Mouse (Mus musculus) hindbrain, postnatal 0 days (tissue): ENCODE results near the gene Nav3. TPM values are rescaled to one million over a fixed set of nuclear protein-coding genes. Genes with fewer than 3 reads are reported as not detected.
A peak's percentile ranks its signal among the peaks of the same experiment; 100 is the strongest.

Source experiments
- ATAC-seq: fragments of 200-750 bp; cut with Nextera tagmentation; 2 replicates; pipeline ENCODE4 v1.8.0; 2017; ENCODE audit warnings: mild to moderate bottlenecking, moderate TSS enrichment, moderate library complexity
- DNase-seq: peaks from one replicate; pipeline ENCODE4 v3.0.0-alpha.2; 2015; ENCODE audit warnings: low spot score
- H3K27ac ChIP-seq: fragments of 300-500 bp; sonication (generic); 2 replicates; pipeline ENCODE4 v1.5.1; 2014; ENCODE audit warnings: mild to moderate bottlenecking
- H3K27me3 ChIP-seq: fragments of 300-500 bp; sonication (generic); 2 replicates; pipeline ENCODE4 v1.6.1; 2014; ENCODE audit warnings: low read length, mixed read lengths; ENCODE audit not compliant: insufficient read depth
- H3K36me3 ChIP-seq: fragments of 300-500 bp; sonication (generic); 2 replicates; pipeline ENCODE4 v1.6.1; 2014; ENCODE audit warnings: low read length, mixed read lengths; ENCODE audit not compliant: insufficient read depth
- H3K4me1 ChIP-seq: fragments of 300-500 bp; sonication (generic); 2 replicates; pipeline ENCODE4 v1.6.1; 2014; ENCODE audit warnings: antibody characterized with exemption, low read length, mixed read lengths; ENCODE audit not compliant: insufficient read depth
- H3K4me2 ChIP-seq: fragments of 300-500 bp; sonication (generic); 2 replicates; pipeline ENCODE4 v1.6.1; 2014; ENCODE audit warnings: low read depth, mild to moderate bottlenecking, low read length, moderate library complexity, mixed read lengths
- H3K4me3 ChIP-seq: fragments of 300-500 bp; sonication (generic); 2 replicates; pipeline ENCODE4 v1.5.1; 2014; ENCODE audit warnings: low read length
- H3K9ac ChIP-seq: fragments of 300-500 bp; sonication (generic); replicated peaks from 2 replicates; pipeline ENCODE4 v1.6.1; 2014; ENCODE audit warnings: mild to moderate bottlenecking, low read length, moderate library complexity, mixed read lengths
- H3K9me3 ChIP-seq: fragments of 300-500 bp; sonication (generic); 2 replicates; pipeline ENCODE4 v1.6.1; 2016; ENCODE audit warnings: low read length, mixed read lengths
- CTCF ChIP-seq: IDR thresholded peaks from 2 replicates; pipeline ENCODE4 v1.5.1; 2016; ENCODE audit warnings: antibody characterized with exemption, control low read depth, low read depth
- WGBS: fragments of 180-500 bp; shearing (Covaris S2); extraction: QIAGEN DNeasy Blood & Tissue Kit; methylation state at CpG from one replicate; pipeline ENCODE4 v1.1.7; 2014; 5-methylcytosine and 5-hydroxymethylcytosine counted together
- polyA plus RNA-seq: library from polyadenylated mRNA; unstranded; fragments of >200 nt; fragmentation: Nextera tagmentation; extraction: Ambion mirVana; gene quantifications from 2 replicates; pipeline ENCODE4 v1.2.1, GENCODE M21; 2015
- total RNA-seq: library from RNA; depleted of rRNA; stranded (reverse); fragments of >200 nt; gene quantifications from 2 replicates; pipeline ENCODE4 v1.2.3, GENCODE M21; 2014

Nav3 gene
- total and polyA plus RNA-seq, 2 experiments from 2014 or later, result 18.2 to 98.1 TPM

DNA sequence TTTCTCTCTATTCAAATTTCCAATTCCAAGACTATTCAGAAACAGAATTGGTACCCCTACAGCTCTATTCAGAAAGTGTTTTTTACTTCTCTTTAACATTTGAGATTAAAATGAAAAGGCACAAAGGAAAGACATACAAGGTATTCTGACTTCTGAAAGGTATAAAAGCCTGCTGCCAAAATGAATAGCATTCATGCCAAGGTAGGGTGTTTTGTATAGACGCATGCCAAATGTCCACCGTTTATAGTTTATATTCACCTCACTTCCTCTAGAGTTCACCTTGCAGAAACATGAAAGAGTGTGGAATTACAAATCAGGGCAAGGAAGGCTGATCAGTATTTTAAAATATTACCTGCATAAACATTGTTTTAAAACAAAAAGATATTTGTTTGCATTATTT is 737.2 kb downstream of the Nav3 start:
- Histone ChIP-seq H3K4me1 (no peaks in the 10 kb centered on the region), H3K27ac (no peak overlapping the region), H3K27me3 (no peaks in the 10 kb centered on the region), H3K36me3 (0 out of 2 replicates have a peak, but pooled peaks cover 3% of the 10 kb centered on the region), H3K4me2 (no peak overlapping the region), H3K9me3 (no peaks in the 10 kb centered on the region), H3K9ac (no peak overlapping the region), H3K4me3 (no peak overlapping the region)
- TF ChIP-seq CTCF, result no peak
- WGBS, result 73% methylated on average over 2 of the region's 2 CpGs
- ATAC-seq (no peak), DNase-seq (no peak)

- no peak for DNase-seq
- H3K4me3 ChIP-seq, result no peak overlapping the region
- no peak for TF ChIP-seq CTCF
- H3K4me2 ChIP-seq, result no peak overlapping the region
- H3K9ac ChIP-seq, result no peak overlapping the region
- H3K27me3 ChIP-seq, result no peaks in the 10 kb centered on the region
- WGBS, result 62% methylated on average over 5 of the region's 5 CpGs
- no peak overlapping the region for H3K27ac ChIP-seq
- H3K4me1 ChIP-seq, result no peaks in the 10 kb centered on the region
- H3K9me3 ChIP-seq, result no peaks in the 10 kb centered on the region
- 0 out of 2 replicates have a peak, but pooled peaks cover 3% of the 10 kb centered on the region for H3K36me3 ChIP-seq
- ATAC-seq, result no peak
These were observed 737.6 kb downstream of the Nav3 start for GRCm38 (mm10) chr10:109718390-109718789.

- peak; percentile 87 for TF ChIP-seq CTCF
- WGBS, result 34% methylated on average over 5 of the region's 5 CpGs
- Histone ChIP-seq H3K9me3 (no peaks in the 10 kb centered on the region), H3K4me2 (no peak overlapping the region), H3K4me1 (no peaks in the 10 kb centered on the region), H3K27ac (no peak overlapping the region), H3K36me3 (0 out of 2 replicates have a peak, but pooled peaks cover 3% of the 10 kb centered on the region), H3K27me3 (no peaks in the 10 kb centered on the region), H3K4me3 (no peak overlapping the region), H3K9ac (no peak overlapping the region)
- ATAC-seq, result no peak
- DNase-seq, result peak; percentile 80
These were observed 743.0 kb downstream of the Nav3 start for GRCm38 (mm10) chr10:109713001-109713400.

- Histone ChIP-seq H3K4me1 (no peaks in the 10 kb centered on the region), H3K27me3 (no peaks in the 10 kb centered on the region), H3K4me2 (no peak overlapping the region), H3K36me3 (no peaks in the 10 kb centered on the region), H3K9ac (no peak overlapping the region), H3K9me3 (no peaks in the 10 kb centered on the region), H3K4me3 (no peak overlapping the region), H3K27ac (no peak overlapping the region)
- WGBS, result 35% methylated on average over 3 of the region's 3 CpGs
- DNase-seq, result peak; percentile 34
- TF ChIP-seq CTCF, result no peak
- ATAC-seq, result peak; percentile 21; the same call in 1 of the 2 replicates
These were observed 756.2 kb downstream of the Nav3 start for GRCm38 (mm10) chr10:109699771-109700335.

DNA sequence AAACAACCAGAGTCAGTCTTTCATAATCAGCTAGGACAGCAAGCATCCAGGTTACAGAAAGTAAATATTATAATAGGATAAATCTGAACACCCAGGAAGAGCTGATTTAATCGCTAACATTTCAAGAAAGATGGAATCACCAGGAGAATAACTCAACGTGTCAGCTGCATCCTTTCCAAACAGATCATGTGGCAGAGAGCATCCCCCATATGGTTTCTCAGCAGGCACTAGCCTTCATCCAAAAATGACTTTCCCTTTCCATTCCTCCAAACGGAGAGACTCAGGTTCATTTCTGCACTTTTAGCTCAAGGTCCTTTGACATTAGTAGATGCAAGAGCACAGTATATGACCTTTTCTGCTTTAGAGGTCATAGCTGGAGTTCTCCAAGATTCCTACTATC is 765.4 kb downstream of the Nav3 start:
- Histone ChIP-seq H3K4me3 (no peak overlapping the region), H3K9ac (no peak overlapping the region), H3K36me3 (no peaks in the 10 kb centered on the region), H3K27ac (no peak overlapping the region), H3K27me3 (no peaks in the 10 kb centered on the region), H3K4me1 (no peaks in the 10 kb centered on the region), H3K9me3 (no peaks in the 10 kb centered on the region), H3K4me2 (no peak overlapping the region)
- 49% methylated on average over 3 of the region's 3 CpGs for WGBS
- no peak for TF ChIP-seq CTCF
- DNase-seq (peak; percentile 65), ATAC-seq (peak; percentile 47; the same call in 1 of the 2 replicates)

GRCm38 (mm10) chr10:109684109-109685056 is 771.6 kb downstream of the Nav3 start:
- DNase-seq, result peak; percentile 94
- H3K9me3 ChIP-seq, result no peaks in the 10 kb centered on the region
- H3K4me1 ChIP-seq, result 0 out of 2 replicates have a peak, but pooled peaks cover 8% of the 10 kb centered on the region
- peak; percentile 95 for ATAC-seq
- peak; percentile 75 for TF ChIP-seq CTCF
- H3K27me3 ChIP-seq, result no peaks in the 10 kb centered on the region
- WGBS, result 8% methylated on average over 27 of the region's 27 CpGs
- peak overlapping the region; percentile 83 for H3K27ac ChIP-seq
- H3K4me2 ChIP-seq, result peak overlapping the region; percentile 49
- 0 out of 2 replicates have a peak, but pooled peaks cover 4% of the 10 kb centered on the region for H3K36me3 ChIP-seq
- H3K9ac ChIP-seq, result peak overlapping the region; percentile 25; the same call in 1 of the 2 replicates
- H3K4me3 ChIP-seq, result peak overlapping the region; percentile 25
